Mouse (Mus musculus) heart, postnatal 10 days (tissue): Measurements from ENCODE around the gene L3mbtl4. TPM values are rescaled to one million over a fixed set of nuclear protein-coding genes. Genes with fewer than 3 reads are reported as not detected.
"Not testable (repeated sequence)": the region's sequence is repeated elsewhere in the genome, so short reads cannot be mapped to it uniquely, and the experiment has no call there.

Experiments
- DNase-seq, 2 experiments: peaks; one replicate each; pipeline ENCODE4 v3.0.0; 2021
- intact Hi-C: fragments of 180-260 bp; cut with DNase I; formaldehyde crosslinking; loops from one replicate; pipeline ENCODE4 v1.15.1; 2025
- total RNA-seq, 2 experiments: library from RNA; stranded (reverse); gene quantifications; 2 replicates each; pipeline ENCODE4 v1.2.3; 2021

L3mbtl4 gene
- total RNA-seq, 2 experiments from 2014 or later, result not detected

DNA sequence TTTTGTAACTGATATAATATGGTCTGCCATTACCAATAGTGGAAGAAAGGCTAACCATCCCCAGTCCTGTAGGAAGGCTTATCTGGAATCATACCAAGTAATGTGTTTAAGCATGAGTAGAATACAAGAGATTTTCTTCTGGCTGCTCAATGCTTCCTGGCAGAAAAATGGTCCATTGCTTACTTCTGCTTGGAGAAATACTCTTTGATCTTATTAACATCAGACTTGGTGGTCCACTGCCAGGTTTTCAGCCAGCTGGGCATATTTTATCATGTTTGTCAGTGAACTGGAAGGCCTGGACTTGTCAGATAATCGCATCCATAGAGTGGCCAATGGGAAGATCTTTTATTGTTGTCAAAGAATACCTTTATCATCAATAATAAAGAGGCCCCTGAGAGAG is 97.5 kb downstream of the L3mbtl4 start:
- DNase-seq, result no peak
- intact Hi-C loops, result no loop called here

DNA sequence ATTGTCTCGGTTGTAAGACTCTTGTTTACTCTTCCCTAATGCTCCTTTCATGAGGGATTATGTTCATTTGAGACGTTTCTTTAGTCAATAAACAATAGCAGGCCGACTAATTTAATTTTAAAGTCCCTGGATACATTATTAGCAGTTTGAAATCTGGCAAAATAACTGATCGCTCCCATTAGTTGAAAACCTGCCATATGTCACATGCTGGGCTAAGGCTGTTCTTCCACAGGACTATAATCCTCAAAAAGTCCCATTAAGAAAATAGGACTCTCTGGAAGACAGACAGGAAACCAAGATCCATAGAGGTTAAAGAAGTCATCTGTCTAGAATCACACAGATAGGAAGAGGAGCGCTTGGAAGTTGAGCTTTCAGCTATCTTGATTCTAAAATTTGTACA is 114.9 kb downstream of the L3mbtl4 start:
- intact Hi-C loops, result no loop called here
- no peak for DNase-seq

DNA sequence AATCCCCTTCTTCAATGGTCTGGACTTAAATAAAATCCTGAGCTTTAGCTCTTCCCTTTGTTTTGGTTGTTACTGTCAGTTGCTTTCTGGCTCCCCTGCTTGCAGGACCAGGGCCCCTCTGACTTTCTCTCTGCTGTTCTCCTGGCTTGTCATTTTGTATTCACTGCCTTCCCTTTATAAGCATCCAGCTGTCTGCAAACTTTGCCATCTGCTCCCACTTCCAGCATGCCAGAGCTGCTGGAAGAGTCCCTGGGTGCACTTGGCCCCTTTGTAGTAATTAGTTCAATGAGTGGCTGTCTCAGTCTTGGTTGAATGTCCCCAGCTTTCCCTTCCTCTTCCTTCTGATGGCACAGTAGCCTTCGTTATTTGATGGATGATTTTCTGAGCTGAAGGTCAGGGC is 132.4 kb downstream of the L3mbtl4 start:
- intact Hi-C loops, result no loop called here

DNA sequence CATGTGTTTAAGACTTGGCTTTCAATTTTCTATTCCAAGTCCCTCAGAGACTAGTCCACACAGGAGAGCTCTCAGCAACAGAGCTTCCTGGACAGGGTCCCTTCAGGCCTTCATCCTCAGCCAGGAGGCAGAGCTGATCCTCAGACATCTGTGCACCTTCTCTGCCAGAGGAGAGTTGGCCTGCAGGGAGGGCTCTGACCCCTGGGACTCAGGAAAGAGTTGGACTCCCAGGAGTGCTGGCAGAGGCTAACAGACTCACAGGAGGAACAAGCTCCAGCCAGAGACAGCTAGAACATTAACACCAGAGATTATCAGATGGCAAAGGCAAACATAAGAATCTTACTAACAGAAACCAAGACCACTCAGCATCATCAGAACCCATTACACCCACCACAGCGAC is 133.5 kb downstream of the L3mbtl4 start:
- intact Hi-C loops, DNase-seq: not testable (repeated sequence)

More for the DNA sequence above, 132.4 kb downstream of the L3mbtl4 start:
- DNase-seq, result no peak

DNA sequence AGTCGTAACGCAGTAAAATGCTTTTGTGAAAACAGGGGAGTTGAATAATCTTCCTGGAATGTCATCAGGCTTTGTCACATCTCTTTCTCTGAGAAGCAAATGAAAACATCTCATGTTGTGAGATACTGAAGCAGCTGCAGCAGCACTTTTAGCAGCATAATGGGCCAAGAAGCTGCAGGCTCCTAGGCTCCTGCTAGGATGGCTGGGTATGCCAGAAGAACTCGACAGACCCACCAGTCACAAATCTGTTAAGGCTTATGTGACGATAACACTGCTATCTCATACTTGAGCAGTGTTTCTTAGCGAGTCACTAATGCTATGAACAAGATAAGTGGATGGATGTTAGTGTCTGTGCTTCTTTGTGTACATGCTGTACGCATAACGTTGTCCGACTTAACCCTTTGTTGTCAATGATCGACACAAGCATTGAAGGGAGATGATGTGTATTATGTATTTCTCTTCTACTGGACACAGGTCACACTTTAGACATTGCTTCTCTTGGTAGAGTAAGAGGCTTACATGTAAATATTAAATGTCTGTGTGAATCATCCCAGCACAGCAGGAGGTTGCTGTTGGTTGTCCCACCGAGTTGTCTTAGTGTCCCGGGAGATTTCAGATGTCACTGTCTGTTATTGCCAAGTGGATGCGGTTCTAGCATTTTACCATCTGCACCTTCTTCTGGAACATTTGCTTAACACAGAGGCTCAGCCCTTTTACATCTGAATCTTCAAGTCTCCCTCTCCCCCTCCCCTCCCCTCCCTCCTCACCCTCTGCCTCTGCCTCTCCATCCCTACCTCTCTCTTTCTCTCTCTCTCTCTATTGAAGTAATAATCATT is 149.3 kb downstream of the L3mbtl4 start:
- no peak for DNase-seq
- intact Hi-C loops, result no loop called here

DNA sequence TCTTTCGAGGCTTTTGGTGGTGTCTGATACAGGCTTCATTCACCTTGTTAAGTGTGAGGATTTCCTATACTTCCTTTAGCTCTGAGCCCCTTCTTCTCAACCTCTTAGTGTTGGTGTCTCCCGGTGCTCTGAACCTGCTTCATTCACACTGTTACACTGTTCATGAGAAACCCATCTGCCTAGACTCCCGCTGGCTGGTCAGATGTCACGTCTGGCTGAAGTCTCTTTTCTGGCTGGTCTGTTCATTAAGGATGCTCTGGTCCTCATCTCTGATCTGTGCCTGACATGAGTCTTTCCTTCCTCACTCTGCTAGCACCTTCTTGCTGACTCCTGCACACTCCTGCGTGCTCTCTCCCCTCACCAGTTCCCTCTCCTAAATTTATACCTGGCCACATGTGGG is 160.0 kb downstream of the L3mbtl4 start:
- intact Hi-C loops, result no loop called here
- no peak for DNase-seq

DNA sequence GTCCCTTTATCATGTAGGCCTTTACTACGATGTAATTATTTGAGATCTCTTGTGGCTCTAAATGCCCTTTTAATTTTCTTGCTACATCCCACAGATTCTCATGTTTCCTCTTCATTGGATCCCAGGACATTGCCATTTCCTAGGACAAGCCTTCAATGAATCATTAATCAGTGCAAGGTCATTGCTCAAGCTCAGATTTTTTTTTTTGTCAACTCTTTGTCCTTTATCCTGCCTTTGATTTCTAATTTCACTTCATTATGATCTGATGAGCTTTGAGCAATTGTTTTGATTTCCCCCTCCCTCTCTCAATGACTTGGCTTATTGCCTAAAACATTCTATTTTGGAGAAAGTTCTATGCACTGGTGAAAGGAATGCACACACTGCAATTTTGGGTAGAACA is 177.3 kb downstream of the L3mbtl4 start:
- DNase-seq, result no peak
- intact Hi-C loops, result no loop called here

DNA sequence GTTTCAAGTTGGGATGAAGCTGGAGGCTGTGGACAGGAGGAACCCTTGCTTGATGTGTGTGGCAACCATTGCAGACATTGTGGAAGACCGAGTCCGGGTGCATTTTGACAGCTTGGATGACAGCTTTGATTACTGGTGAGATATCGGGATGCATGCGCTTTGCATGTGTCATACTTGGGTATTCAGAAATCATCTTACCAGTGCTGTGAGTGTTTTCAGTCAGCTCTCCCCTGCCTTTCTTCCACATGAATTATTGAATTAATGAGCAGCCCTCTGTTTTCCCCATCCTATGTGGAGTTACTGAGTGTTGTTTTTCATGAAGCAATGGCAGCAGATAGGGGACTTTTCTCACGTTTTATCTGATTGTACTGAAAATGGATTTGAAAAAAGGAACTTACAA is 187.9 kb downstream of the L3mbtl4 start:
- intact Hi-C loops, result no loop called here

DNA sequence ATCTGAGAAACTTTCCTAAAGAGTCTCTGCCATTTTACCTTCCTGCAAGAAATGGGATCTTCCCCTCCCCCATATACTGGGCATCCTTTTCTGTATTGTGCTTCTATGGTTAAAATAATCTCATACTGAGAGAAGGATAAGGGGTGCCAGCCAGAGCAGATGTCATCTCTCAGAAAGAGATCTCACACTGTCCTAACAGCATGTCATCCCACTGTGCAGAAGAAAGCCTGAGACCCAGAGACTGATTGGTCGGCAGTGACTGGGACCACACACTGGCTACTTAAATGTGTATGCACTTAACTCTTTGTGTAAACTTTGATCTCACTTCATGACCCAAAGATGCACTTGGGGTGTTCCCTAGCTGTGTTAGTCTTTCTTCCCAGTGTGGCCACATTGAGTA is 193.7 kb downstream of the L3mbtl4 start:
- intact Hi-C loops, result no loop called here

More for the DNA sequence above, 187.9 kb downstream of the L3mbtl4 start:
- no peak for DNase-seq

DNA sequence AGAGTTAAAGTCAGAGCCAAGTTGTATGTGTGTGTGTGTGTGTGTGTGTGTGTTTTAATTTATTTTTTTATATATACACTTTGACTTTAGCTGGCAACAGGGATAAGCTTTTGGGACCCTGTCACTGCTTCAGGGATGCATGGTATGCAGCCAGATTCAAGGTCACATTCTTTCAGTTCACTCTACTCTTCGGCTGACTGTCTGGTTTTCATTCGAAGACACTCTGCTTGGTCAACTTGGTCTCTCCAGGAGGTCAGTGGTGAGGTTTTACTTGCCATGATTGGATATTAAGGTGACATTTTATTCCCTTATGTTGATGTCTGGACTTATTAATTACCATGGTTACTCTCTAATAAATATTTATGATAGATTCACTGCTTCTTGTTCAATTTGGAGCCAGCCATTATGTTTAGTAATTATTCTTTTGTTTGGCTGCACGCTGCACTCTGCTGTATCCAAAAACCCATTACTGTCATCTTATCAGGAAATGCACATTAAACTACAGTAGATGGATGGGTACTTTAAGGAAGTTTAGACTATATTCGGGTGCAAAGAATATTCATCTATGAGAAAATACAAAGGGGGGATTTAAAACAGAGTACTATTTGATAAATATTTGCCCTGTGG is 216.6 kb downstream of the L3mbtl4 start:
- intact Hi-C loops, result no loop called here
- no peak for DNase-seq

More for the DNA sequence above, 193.7 kb downstream of the L3mbtl4 start:
- DNase-seq, result no peak

DNA sequence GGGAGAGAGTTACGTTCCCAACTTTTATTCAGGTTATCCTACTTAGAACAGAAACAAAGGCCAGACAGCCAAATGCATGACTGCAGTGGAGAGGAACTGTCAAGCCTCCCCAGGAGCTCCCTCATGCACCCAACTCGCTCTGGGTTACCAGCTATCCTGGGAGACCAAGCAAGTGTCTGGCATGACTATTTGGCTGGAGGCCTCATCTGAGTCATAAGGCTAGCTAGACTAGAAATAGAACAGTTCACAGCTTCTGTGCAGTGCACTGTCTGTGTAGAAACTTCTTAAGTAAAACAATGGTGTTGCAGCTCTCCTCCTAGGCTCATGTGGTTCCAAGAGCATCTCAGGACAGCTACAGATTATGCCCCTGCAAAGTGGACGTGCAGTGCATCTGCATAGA is 218.6 kb downstream of the L3mbtl4 start:
- DNase-seq, result peak; percentile 42 to 59
- intact Hi-C loops, result no loop called here

DNA sequence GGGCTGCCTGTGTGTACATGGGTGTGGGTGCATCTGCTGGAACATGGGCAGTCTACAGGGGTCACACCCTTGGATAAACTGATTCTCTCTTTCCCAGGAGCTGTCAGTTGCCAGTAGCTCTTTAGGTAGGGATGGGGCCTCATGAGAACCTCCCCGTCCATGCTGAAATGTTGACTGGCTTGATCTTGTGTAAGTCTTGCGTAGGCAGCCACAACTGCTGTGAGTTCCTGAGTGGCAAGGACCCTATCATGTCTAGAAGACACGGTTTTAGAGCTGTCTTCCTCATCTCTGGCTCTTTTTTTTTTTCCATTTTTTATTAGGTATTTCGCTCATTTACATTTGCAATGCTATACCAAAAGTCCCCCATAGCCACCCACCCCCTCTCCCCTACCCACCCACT is 229.4 kb downstream of the L3mbtl4 start:
- intact Hi-C loops, DNase-seq: not testable (repeated sequence)

DNA sequence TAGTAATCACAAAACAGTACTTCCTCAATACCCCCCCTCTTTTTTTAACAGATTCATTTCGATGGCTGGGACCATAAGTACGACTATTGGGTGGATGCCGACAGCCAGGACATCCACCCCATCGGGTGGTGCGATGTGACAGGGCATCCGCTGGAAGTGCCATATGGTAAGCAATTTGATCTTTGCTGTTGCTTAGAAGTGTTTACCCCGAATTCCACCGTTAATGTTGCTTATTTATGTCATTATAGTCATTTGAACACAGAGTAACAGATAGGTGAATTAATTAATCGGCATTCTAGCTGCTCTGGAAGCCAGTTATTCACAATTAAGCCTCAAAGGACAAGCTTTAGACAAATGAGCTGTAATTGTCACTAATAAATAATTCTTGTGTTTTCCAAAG is 286.1 kb downstream of the L3mbtl4 start:
- intact Hi-C loops, result no loop called here

DNA sequence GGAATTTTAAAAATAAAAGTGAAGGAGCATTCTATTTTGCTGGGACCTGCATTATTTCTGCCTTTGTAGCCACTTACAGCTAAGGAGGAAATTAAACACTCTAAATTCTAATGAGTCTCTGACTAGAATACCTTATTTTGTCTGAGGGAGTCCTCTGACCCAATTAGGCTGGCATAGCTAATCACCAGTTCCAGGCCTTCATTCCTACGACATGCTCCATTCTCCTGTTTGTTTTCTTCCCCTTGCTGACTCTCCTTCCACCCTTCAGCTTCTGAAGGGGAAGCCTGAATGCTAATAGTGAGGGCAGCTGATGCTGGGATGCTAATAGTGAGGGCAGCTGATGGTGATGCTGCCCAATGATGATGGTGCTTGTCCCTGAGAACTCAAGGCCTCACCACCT is 286.7 kb downstream of the L3mbtl4 start:
- DNase-seq, result no peak
- intact Hi-C loops, result no loop called here

More for the DNA sequence above, 286.1 kb downstream of the L3mbtl4 start:
- no peak for DNase-seq

DNA sequence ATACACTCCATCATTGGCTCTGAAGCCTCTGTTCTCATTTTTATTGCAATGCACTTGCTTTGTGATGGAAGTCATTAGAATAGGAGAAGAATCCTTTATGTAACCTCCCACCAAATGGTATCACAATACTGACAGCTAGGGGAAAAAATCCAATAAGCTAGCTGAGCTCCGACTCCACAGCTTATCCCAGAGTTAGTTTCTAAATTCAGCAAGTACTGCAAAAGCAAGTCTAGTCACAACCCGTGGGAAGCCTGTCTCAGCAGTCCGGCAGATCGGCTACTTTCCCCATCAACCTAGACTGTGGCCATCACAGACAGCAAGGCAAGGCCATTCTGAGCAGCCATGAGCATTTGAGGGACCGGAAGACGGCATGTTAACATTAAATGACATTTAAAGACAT is 298.2 kb downstream of the L3mbtl4 start:
- DNase-seq, result no peak
- intact Hi-C loops, result no loop called here

DNA sequence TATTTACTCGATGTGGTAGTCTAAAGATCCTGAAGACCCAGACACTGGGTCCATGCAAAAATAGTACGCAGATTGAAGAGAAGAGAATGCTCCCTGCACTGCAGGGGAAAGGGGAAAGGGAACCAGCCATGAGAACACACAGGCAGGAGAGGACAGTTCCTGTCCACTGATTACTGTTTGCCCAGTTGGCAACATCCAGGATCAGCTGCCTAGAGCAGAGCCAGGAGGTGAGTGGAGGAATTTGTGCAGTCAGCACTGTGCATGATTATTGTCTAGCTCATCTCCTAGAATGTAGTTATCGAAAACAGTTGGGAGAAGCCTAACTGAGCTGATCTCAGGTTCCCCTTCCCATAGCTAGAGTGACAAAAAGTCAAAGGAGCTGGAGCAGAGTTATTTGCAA is 311.6 kb downstream of the L3mbtl4 start:
- intact Hi-C loops, result no loop called here

DNA sequence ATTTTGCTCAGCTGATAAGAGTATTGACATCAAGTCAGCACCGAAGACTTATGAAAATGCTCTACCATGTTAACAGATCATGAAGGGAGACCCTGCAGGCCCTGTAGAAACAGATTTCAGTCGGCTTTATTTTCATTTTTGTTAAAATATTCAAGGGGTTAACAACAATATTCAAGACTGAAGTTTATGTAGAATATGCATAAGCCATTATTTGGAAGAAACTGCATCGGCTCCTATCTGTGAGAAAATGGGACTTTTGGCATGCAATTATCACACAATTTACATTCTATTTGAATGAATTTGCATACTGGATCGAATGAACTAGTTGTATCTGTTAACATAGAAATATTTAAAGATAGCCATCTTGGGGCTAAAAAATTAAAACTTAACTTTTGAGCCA is 318.0 kb downstream of the L3mbtl4 start:
- no peak for DNase-seq
- intact Hi-C loops, result no loop called here

More for the DNA sequence above, 311.6 kb downstream of the L3mbtl4 start:
- DNase-seq, result no peak

DNA sequence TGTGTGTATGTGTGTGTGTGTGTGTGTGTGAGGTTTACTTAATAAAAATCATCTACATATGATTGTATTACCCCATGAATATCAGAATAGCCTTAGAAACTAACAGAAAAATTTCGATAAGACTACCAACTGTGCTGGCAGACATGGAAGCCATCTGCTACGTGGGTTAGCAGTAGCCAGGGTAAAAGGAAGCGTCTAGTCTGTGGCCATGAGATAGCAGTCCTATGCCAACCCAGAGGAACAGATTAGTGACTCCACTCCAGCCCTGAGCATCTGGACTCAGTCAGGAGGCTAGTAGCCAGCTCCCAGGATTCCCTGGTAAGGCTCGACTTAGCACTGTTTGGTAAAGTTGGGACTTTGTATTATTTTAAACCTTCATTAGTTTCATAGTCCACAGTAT is 329.1 kb downstream of the L3mbtl4 start:
- intact Hi-C loops, result no loop called here
- no peak for DNase-seq

DNA sequence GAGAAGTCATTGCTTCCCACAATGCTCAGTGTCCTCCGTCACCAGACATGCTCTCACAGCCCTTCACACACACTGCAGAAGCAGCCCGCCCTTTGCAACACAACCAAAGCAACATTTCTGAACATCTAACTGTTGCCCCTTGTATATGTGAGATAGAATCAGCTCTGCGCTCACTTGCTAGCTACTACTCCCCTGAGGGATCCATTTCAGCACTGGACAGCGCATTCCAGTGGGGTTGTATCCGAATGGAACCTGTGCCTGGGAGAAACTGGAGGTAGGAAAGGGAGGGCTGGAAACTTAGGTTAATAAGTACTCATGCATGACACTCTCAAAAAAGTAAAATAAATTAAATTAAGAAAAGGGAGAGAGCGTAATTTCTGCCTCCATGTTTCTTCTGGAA is 334.1 kb downstream of the L3mbtl4 start:
- intact Hi-C loops, result no loop called here
- DNase-seq, result peak; percentile 20 to 50

DNA sequence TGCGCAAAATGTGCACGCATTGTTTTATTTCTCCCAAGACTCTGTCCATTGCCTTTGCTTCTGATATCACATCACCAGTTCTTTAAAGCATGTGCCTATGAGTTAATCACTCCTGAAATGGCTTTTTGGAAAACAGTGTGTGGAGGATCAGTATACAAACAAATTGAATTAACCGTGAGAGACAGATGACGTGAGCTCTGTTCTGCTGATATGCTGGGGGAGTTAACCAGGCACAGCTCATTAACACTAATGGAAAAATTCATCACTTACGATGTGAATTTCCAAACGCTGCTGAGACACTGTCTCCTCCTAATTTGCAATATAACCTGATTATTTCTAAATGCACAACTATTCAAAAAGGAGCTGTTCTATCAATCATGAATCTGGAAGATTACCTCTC is 337.6 kb downstream of the L3mbtl4 start:
- intact Hi-C loops, result no loop called here

DNA sequence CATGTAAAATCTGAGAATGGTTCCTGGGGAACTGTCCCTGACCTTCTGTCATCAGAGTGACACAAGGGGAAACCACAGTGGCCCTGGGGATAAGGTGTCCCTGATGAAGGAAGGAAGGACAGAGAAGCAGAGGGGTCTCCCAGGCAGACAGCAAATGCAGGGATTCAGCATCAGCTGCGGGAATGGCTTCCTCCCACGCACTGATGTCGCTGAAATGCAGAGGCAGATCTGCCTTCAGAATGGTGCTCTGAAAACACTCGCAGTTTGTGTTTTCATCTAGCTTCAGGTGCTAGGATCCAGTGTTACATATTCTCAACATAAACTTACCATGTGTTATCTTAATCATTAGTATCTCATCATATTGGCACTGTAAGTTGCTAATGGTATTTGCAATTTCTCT is 351.7 kb downstream of the L3mbtl4 start:
- DNase-seq, result no peak
- intact Hi-C loops, result no loop called here

More for the DNA sequence above, 337.6 kb downstream of the L3mbtl4 start:
- DNase-seq, result no peak
